Mouse (Mus musculus): Measurements from ENCODE around the gene Selenok. TPM values are rescaled to one million over a fixed set of nuclear protein-coding genes. Genes with fewer than 3 reads are reported as not detected.

Selenok gene
- 10 to 100 TPM; 74.9 to 96.6 TPM for total RNA-seq (2021)
- long read RNA-seq, experiment 1, transcript Selenok-201 (5 exons, 1,678 nt), result major isoform, 206 of 210 reads
- long read RNA-seq, experiment 1, partial matches to known transcripts, result 2 of 210 reads
- long read RNA-seq, experiment 1, other reads (novel, unspliced or antisense), result 2 of 210 reads
- long read RNA-seq, experiment 2, transcript Selenok-201 (5 exons, 1,678 nt), result major isoform, 182 of 188 reads
- long read RNA-seq, experiment 2, partial matches to known transcripts, result 5 of 188 reads
- long read RNA-seq, experiment 2, other reads (novel, unspliced or antisense), result 1 of 188 reads

- peak; percentile 98 for DNase-seq (ENCODE audit: low spot score)
Observed at GRCm38 (mm10) chr14:29968075-29968821, at the start of gene Selenok. Gene Selenok (plus strand): TSS chr14:29968308.

GRCm38 (mm10) chr14:29928966-29929365 lies 39.1 kb upstream of the Selenok start:
- no peak for DNase-seq (ENCODE audit: low spot score)

GRCm38 (mm10) chr14:29935516-29935915 lies 32.6 kb upstream of the Selenok start:
- no peak for DNase-seq (ENCODE audit: low spot score)

GRCm38 (mm10) chr14:29937466-29937865 lies 30.6 kb upstream of the Selenok start:
- no peak for DNase-seq (ENCODE audit: low spot score)

GRCm38 (mm10) chr14:29939600-29940312 lies 28.4 kb upstream of the Selenok start:
- DNase-seq (ENCODE audit: low spot score), result no peak

- DNase-seq (ENCODE audit: low spot score), result no peak
Observed at GRCm38 (mm10) chr14:29940313-29940812, 27.7 kb upstream of the Selenok start.

- DNase-seq (ENCODE audit: low spot score), result peak; percentile 13
Observed at GRCm38 (mm10) chr14:29940877-29941276, 27.2 kb upstream of the Selenok start.

- DNase-seq (ENCODE audit: low spot score), result no peak
Observed at GRCm38 (mm10) chr14:29946761-29947309, 21.3 kb upstream of the Selenok start.

GRCm38 (mm10) chr14:29950805-29951204 lies 17.3 kb upstream of the Selenok start:
- no peak for DNase-seq (ENCODE audit: low spot score)

- DNase-seq (ENCODE audit: low spot score), result no peak
Observed at GRCm38 (mm10) chr14:29957393-29957792, 10.7 kb upstream of the Selenok start.

- no peak for DNase-seq (ENCODE audit: low spot score)
Observed at GRCm38 (mm10) chr14:29967611-29968010, 497 bp upstream of the Selenok start.

GRCm38 (mm10) chr14:29971446-29971845 lies 3.3 kb downstream of the Selenok start:
- no peak for DNase-seq (ENCODE audit: low spot score)

- DNase-seq (ENCODE audit: low spot score), result no peak
Observed at GRCm38 (mm10) chr14:29971993-29972392, 3.9 kb downstream of the Selenok start.

- DNase-seq (ENCODE audit: low spot score), result no peak
Observed at GRCm38 (mm10) chr14:29976927-29977326, 8.8 kb downstream of the Selenok start.

- DNase-seq (ENCODE audit: low spot score), result peak; percentile 94
Observed at GRCm38 (mm10) chr14:29978254-29979204, 10.4 kb downstream of the Selenok start, which contains the start of gene Actr8. Gene Actr8 (plus strand): TSS chr14:29978337.

GRCm38 (mm10) chr14:29980447-29981205 lies 12.5 kb downstream of the Selenok start:
- no peak for DNase-seq (ENCODE audit: low spot score)

GRCm38 (mm10) chr14:29986096-29986495 lies 18.0 kb downstream of the Selenok start:
- DNase-seq (ENCODE audit: low spot score), result no peak

- no peak for DNase-seq (ENCODE audit: low spot score)
Observed at GRCm38 (mm10) chr14:29987276-29987675, 19.2 kb downstream of the Selenok start.

- no peak for DNase-seq (ENCODE audit: low spot score)
Observed at GRCm38 (mm10) chr14:29987739-29988138, 19.6 kb downstream of the Selenok start.

GRCm38 (mm10) chr14:29988337-29988736 lies 20.2 kb downstream of the Selenok start:
- DNase-seq (ENCODE audit: low spot score), result no peak

Data from gastrocnemius, adult 18-20 months (tissue).